Mouse (Mus musculus): ENCODE measurements at regions not wholly inside any gene's neighbourhood (a gene's known extent, or its start where the extent isn't known, plus 50 kb on each side); places are given as distances from the start of the nearest gene placed in this dataset.

- peak; percentile 24 for DNase-seq
Measured at GRCm38 (mm10) chr4:95234030-95234555, 182.1 kb upstream of the Jun start.

- DNase-seq = no peak
Measured at GRCm38 (mm10) chr4:95247977-95248376, 196.0 kb upstream of the Jun start.

- DNase-seq = no peak
Measured at GRCm38 (mm10) chr4:95249031-95249430, 197.0 kb upstream of the Jun start.

- DNase-seq = no peak
Measured at GRCm38 (mm10) chr4:95250083-95250482, 198.1 kb upstream of the Jun start.

- no peak for DNase-seq
Measured at GRCm38 (mm10) chr4:95269766-95270165, 217.7 kb upstream of the Jun start.

DNA sequence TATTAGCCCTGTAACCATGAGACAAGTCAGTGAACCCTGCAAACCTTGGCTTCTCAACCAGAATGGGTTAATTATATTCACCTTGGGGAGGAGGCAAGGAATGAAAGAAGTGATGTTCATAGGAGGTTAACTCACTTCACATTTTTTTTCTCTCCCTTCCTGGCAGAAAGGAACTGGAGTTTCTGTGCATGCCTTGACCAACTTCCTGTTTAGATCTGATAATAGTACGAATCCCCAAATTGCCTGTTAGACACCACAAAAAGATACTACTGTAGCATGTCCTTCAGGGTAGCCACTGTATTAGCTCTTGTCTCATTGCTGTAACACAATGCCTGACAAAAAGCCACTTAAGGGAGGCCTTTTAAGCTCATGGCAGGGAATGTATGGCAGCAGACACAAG is 218.4 kb upstream of the Jun start:
- DNase-seq = no peak

DNA sequence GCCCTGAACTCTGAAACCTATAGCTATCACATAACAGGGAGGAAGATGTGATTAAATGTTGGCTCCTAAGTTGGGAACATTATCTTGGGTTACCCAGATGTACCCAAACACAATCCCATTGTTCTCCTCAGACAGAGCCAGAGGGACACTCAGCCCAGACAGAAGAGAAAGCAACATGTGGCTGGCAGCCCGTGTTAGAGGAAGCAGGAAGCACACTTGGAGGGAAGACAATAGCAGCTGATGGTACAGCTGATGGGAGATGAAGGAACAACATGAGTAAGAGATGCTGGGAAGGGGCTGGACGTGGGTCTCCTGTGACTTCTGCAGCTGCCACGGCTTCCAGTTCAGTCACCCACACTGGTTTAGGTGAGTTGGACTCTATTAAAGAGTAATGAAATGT is 224.2 kb upstream of the Jun start:
- DNase-seq = no peak

- no peak for DNase-seq
Measured at GRCm38 (mm10) chr4:95277989-95278713, 226.1 kb upstream of the Jun start.

DNA sequence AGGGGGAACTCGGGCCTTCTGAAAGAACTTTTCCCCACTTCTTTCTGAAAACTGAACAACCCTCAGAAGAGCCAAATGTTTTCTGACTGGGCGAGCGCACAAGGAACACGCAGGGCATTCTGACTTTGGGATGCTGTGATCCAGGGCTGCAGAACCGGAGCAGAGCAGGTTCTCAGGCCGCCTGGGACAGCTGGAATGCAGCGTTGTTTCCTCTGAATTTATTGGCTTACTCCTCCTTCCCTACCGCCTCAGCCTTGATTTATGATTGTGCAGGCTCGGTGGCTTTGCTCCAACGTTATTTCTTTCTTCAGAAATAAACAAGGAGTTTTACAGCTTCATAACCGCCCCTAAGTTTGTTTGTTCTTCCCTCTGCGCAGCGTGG is 226.7 kb upstream of the Jun start:
- DNase-seq = peak; percentile 60

- DNase-seq = no peak
Measured at GRCm38 (mm10) chr4:95279200-95279599, 227.2 kb upstream of the Jun start.

DNA sequence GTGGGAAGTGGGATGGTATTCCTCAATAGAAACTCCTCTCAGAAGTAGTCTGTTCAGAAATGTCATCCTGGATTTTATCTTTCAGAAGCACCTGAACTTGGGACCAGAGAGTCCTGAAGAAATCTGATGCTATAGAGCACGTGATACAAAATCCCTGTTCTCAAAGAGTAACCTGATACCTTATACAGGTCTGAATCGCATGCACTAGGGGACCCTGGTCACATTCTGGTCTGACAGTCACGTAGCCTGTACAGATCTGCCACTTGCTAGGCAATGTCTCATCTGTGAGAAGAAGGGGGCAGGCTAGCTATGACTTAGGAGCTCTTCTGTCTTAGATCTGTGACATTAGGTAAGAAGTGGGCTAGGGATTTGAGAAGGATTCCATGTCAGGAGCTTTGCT is 230.1 kb upstream of the Jun start:
- no peak for DNase-seq

DNA sequence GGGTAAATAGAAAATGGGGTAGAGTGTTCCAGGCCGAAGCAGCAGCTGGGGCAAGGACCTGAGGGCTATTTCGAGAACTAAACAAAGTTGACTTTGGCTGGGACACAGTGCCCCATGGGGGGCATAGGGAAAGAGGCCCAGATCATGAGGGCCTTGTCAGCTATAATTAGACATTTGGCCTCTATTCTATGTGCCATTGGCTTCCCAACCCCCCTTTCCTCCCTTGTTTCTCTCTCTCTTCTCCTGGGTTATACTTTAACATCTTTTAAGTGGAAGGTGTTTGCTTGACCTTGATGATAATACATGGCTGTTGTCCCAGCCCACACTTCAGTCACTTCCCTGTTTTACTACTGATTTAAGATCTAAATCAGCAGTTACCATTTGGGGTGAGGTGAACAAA is 231.8 kb upstream of the Jun start:
- DNase-seq = peak; percentile 68

GRCm38 (mm10) chr4:95284192-95284591 is 232.2 kb upstream of the Jun start:
- DNase-seq = no peak

GRCm38 (mm10) chr4:95284696-95285095 is 232.7 kb upstream of the Jun start:
- DNase-seq = no peak

DNA sequence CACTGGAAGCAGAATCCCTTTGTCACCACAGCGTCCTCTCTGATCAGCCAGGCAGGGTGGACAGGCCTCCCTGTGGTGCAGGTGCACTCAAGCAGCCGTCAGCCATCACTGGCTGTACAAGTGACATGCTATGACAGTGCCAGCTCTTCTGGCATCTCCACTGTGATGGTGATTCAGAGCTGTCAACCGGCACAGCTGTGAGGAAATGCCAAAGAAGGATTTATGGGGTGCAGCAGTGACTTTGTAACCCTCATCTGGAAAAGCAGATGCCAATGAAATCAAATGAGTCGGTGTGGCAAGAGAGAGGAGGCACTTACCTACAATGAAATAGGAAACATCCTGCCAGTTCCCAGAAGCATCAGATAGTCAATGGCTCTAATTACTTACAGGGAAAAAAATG is 238.3 kb upstream of the Jun start:
- DNase-seq = no peak

GRCm38 (mm10) chr4:95294110-95294509 is 242.1 kb upstream of the Jun start:
- DNase-seq = no peak

GRCm38 (mm10) chr4:95301907-95302306 is 249.9 kb upstream of the Jun start:
- DNase-seq = no peak

DNA sequence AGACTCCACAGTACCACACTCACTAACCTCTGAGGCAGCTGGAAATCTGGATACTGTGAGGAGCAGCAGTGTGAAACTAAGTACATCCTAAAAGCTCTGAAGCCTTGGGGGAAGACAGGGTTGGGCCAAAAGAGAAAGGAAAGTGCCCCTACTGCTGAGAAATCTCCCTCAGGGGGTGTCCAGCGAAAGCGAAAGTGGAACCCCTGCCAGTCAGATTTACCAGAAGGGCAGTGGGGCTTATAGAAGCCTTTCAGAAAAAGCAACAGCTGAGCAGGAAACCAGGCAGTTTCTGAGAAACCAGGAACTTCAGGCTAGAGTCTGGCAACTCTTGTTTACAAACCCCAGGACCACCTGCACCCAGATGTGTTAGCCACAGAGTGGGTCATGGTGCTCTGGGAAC is 251.3 kb upstream of the Jun start:
- DNase-seq = peak; percentile 27

GRCm38 (mm10) chr4:95304006-95304405 is 252.0 kb upstream of the Jun start:
- peak; percentile 78 for DNase-seq

GRCm38 (mm10) chr4:95307134-95307533 is 250.2 kb upstream of the Fggy start:
- no peak for DNase-seq

DNA sequence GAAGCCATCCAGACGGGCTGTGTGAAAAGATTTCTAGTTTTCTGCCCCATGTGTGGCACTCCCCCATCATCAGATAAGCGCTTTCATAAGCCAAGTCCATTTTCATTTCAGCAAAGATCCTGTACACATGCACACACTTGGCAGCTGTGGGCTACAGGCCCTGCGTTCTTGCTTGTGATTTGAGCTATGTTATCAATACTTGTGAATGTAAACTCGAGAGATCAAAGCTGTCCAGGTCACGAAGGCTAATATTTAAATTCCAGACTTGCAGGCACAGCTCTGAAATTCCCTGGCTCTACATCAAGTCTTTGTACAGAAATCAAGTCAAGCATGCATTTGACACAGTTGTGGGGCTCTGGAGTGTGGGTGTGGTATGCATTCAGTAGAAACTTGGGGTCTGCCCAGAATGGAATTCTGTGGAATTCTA is 248.8 kb upstream of the Fggy start:
- no peak for DNase-seq

DNA sequence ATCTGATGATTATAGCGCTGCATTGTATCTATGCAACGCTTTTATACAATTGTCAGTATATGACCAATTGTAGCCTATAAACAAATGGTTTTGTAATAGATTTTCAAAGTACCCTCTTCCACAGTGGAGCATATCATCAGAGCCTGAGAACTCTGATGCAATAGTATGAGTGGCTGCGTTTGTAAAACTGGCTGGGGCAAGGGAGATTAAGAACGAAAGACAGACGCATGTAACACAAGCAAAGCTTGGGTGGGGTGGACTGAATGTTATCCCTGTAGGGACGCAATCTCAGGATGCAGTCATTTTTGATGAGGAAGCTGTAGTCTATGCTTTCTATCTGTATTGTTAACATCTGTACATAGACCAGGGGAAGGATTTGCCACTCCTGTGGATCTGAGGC is 246.9 kb upstream of the Fggy start:
- DNase-seq = no peak

GRCm38 (mm10) chr4:95317821-95318290 is 239.5 kb upstream of the Fggy start:
- peak; percentile 46 for DNase-seq

- DNase-seq = no peak
Measured at GRCm38 (mm10) chr4:95318561-95318960, 238.7 kb upstream of the Fggy start.

GRCm38 (mm10) chr4:95319036-95319435 is 238.3 kb upstream of the Fggy start:
- no peak for DNase-seq

Measured in kidney, adult 11 months (tissue).